Mouse (Mus musculus): ENCODE measurements around the gene Mrpl16. TPM values are rescaled to one million over a fixed set of nuclear protein-coding genes. Genes with fewer than 3 reads are reported as not detected.

The Mrpl16 gene
- 10 to 100 TPM; 39.7 to 40.2 TPM for polyA plus RNA-seq (2017; shearing (Covaris generic))

- peak; percentile 79 for ATAC-seq
Measured at GRCm38 (mm10) chr19:11770205-11770892, at the start of gene Mrpl16. Gene Mrpl16 (plus strand): TSS chr19:11770391.

GRCm38 (mm10) chr19:11723870-11724269 lies 46.3 kb upstream of the Mrpl16 start:
- no peak for ATAC-seq

- ATAC-seq: no peak
Measured at GRCm38 (mm10) chr19:11724275-11724674, 45.9 kb upstream of the Mrpl16 start.

GRCm38 (mm10) chr19:11725915-11726314 lies 44.3 kb upstream of the Mrpl16 start:
- ATAC-seq: no peak

GRCm38 (mm10) chr19:11727304-11727703 lies 42.9 kb upstream of the Mrpl16 start:
- ATAC-seq: no peak

- no peak for ATAC-seq
Measured at GRCm38 (mm10) chr19:11730278-11730677, 39.9 kb upstream of the Mrpl16 start.

- ATAC-seq: no peak
Measured at GRCm38 (mm10) chr19:11736455-11736854, 33.7 kb upstream of the Mrpl16 start.

GRCm38 (mm10) chr19:11745680-11746079 lies 24.5 kb upstream of the Mrpl16 start:
- no peak for ATAC-seq

- ATAC-seq: no peak
Measured at GRCm38 (mm10) chr19:11747298-11747697, 22.9 kb upstream of the Mrpl16 start, which contains the start of gene Gif. Gene Gif (plus strand): TSS chr19:11747554.

- no peak for ATAC-seq
Measured at GRCm38 (mm10) chr19:11765059-11765458, 5.1 kb upstream of the Mrpl16 start.

GRCm38 (mm10) chr19:11766413-11766812 lies 3.8 kb upstream of the Mrpl16 start:
- no peak for ATAC-seq

- ATAC-seq: peak; percentile 64
Measured at GRCm38 (mm10) chr19:11768163-11768562, 2.0 kb upstream of the Mrpl16 start.

- no peak for ATAC-seq
Measured at GRCm38 (mm10) chr19:11769257-11769920, 802 bp upstream of the Mrpl16 start.

GRCm38 (mm10) chr19:11777191-11777865 lies 7.1 kb downstream of the Mrpl16 start:
- no peak for ATAC-seq

- ATAC-seq: no peak
Measured at GRCm38 (mm10) chr19:11785409-11786154, 15.4 kb downstream of the Mrpl16 start.

- no peak for ATAC-seq
Measured at GRCm38 (mm10) chr19:11787826-11788225, 17.6 kb downstream of the Mrpl16 start.

- ATAC-seq: no peak
Measured at GRCm38 (mm10) chr19:11788876-11789275, 18.7 kb downstream of the Mrpl16 start.

GRCm38 (mm10) chr19:11791825-11792224 lies 21.6 kb downstream of the Mrpl16 start:
- no peak for ATAC-seq

- ATAC-seq: no peak
Measured at GRCm38 (mm10) chr19:11793741-11794359, 23.7 kb downstream of the Mrpl16 start.

- no peak for ATAC-seq
Measured at GRCm38 (mm10) chr19:11794447-11794846, 24.3 kb downstream of the Mrpl16 start.

GRCm38 (mm10) chr19:11800531-11801315 lies 30.5 kb downstream of the Mrpl16 start:
- ATAC-seq: no peak

- no peak for ATAC-seq
Measured at GRCm38 (mm10) chr19:11804423-11804822, 34.2 kb downstream of the Mrpl16 start.

Data from CD4-positive, CD25-positive, alpha-beta regulatory T cell, adult 4 months (primary cell).